Mouse (Mus musculus) heart, adult 2 months (tissue): Measurements from ENCODE around the gene Ppp4r3a.

Source experiments
- CTCF ChIP-seq: fragments of 200-600 bp; IDR thresholded peaks from 2 replicates; pipeline ENCODE4 v1.8.1; 2022; ENCODE audit warnings: antibody characterized with exemption, mild to moderate bottlenecking, moderate library complexity
- EP300 ChIP-seq: fragments of 200-500 bp; IDR thresholded peaks from 2 replicates; pipeline ENCODE4 v1.6.1; 2011; ENCODE audit warnings: low read depth, low read length, control low read depth; ENCODE audit not compliant: insufficient read depth
- POLR2A ChIP-seq: fragments of 200-500 bp; IDR thresholded peaks from 2 replicates; pipeline ENCODE4 v1.6.1; 2011; ENCODE audit warnings: mild to moderate bottlenecking, low read depth, low read length, control low read depth; ENCODE audit not compliant: insufficient read depth

- TF ChIP-seq POLR2A (no peak), CTCF (no peak), EP300 (no peak)
These were observed 3.9 kb upstream of the Ppp4r3a start for GRCm38 (mm10) chr12:101087406-101087805.
